Mouse (Mus musculus) midbrain, embryonic 11.5 days (tissue): Measurements from ENCODE around the gene Natd1. TPM values are rescaled to one million over a fixed set of nuclear protein-coding genes. Genes with fewer than 3 reads are reported as not detected.

Source experiments
- ATAC-seq: fragments of 200-750 bp; cut with Nextera tagmentation; 2 replicates; pipeline ENCODE4 v1.8.0; 2017; ENCODE audit warnings: moderate TSS enrichment, moderate library complexity; ENCODE audit not compliant: low FRiP score
- DNase-seq: peaks from one replicate; pipeline ENCODE4 v3.0.0; 2015; ENCODE audit warnings: low spot score; ENCODE audit errors: missing footprints
- H3K27ac ChIP-seq: fragments of 300-500 bp; sonication (generic); 2 replicates; pipeline ENCODE4 v1.5.1; 2014; ENCODE audit warnings: low read depth, low read length
- H3K27me3 ChIP-seq: fragments of 300-500 bp; sonication (generic); 2 replicates; pipeline ENCODE4 v1.6.1; 2014; ENCODE audit warnings: mild to moderate bottlenecking, low read length, moderate library complexity, mixed read lengths; ENCODE audit not compliant: control insufficient read depth, insufficient read depth
- H3K36me3 ChIP-seq: fragments of 300-500 bp; sonication (generic); 2 replicates; pipeline ENCODE4 v1.6.1; 2014; ENCODE audit warnings: mild to moderate bottlenecking, low read length, moderate library complexity, mixed read lengths; ENCODE audit not compliant: control insufficient read depth, insufficient read depth
- H3K4me1 ChIP-seq: fragments of 300-500 bp; sonication (generic); 2 replicates; pipeline ENCODE4 v1.6.1; 2014; ENCODE audit warnings: low read length; ENCODE audit not compliant: control insufficient read depth, insufficient read depth
- H3K4me2 ChIP-seq: fragments of 300-500 bp; sonication (generic); 2 replicates; pipeline ENCODE4 v1.6.1; 2014; ENCODE audit warnings: mild to moderate bottlenecking, moderate library complexity
- H3K4me3 ChIP-seq: fragments of 300-500 bp; sonication (generic); 2 replicates; pipeline ENCODE4 v1.5.1; 2014; ENCODE audit warnings: low read depth, low read length
- H3K9ac ChIP-seq: fragments of 300-500 bp; sonication (generic); 2 replicates; pipeline ENCODE4 v1.6.1; 2014; ENCODE audit warnings: low read length
- H3K9me3 ChIP-seq: fragments of 300-500 bp; sonication (generic); 2 replicates; pipeline ENCODE4 v1.6.1; 2016; ENCODE audit warnings: low read length; ENCODE audit not compliant: control insufficient read depth
- WGBS: fragments of 180-500 bp; shearing (Covaris S2); extraction: QIAGEN DNeasy Blood & Tissue Kit; methylation state at CpG from one replicate; pipeline ENCODE4 v1.1.7; 2014; 5-methylcytosine and 5-hydroxymethylcytosine counted together
- polyA plus RNA-seq: library from polyadenylated mRNA; unstranded; fragments of >200 nt; fragmentation: Nextera tagmentation; extraction: Ambion mirVana; gene quantifications from 2 replicates; pipeline ENCODE4 v1.2.1, GENCODE M21; 2014

The Natd1 gene
- polyA plus RNA-seq: 18.3 and 24.3 TPM in 2 replicates

- Histone ChIP-seq H3K4me1 (peaks cover 7% of the 10 kb centered on the region; the same call in 1 of the 2 replicates), H3K27me3 (no peaks in the 10 kb centered on the region), H3K4me3 (peak within 1 kb of the TSS; percentile 92), H3K36me3 (no peaks in the 10 kb centered on the region), H3K4me2 (peak within 1 kb of the TSS; percentile 69), H3K27ac (peak within 1 kb of the TSS; percentile 56), H3K9ac (peak within 1 kb of the TSS; percentile 85), H3K9me3 (no peaks in the 10 kb centered on the region)
- no peak for ATAC-seq
- WGBS: 38% methylated on average over 7 of the region's 7 CpGs
- peak; percentile 81 for DNase-seq
Measured at GRCm38 (mm10) chr11:60914491-60914890, at the start of gene Natd1. Gene Natd1 (minus strand): TSS chr11:60914750.

DNA sequence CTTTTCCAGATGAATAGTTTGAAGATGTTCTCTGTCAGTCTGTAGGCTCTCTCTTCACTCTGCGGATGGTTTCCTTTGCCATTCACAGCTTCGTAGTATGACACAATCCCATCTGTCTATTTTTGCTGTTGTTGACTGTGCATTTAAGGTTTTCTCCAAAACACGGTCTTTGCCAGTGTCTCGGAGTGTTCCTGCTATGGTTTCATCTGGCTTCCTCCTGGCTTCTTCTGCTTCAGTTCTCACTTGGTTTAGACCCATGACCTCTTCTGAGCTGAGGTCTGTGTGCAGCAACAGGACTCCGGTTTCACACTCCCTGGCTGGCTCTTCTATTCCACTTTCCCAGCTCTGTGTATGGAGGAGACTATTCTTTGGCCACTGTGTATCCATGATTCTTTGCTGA, 48.2 kb upstream of the Natd1 start:
- no peak for ATAC-seq
- Histone ChIP-seq H3K4me1 (no peaks in the 10 kb centered on the region), H3K36me3 (no peaks in the 10 kb centered on the region), H3K27ac (no peak overlapping the region), H3K9me3 (no peaks in the 10 kb centered on the region), H3K9ac (no peak overlapping the region), H3K27me3 (no peaks in the 10 kb centered on the region), H3K4me3 (no peak overlapping the region), H3K4me2 (no peak overlapping the region)
- DNase-seq: peak; percentile 41
- 86% methylated on average over 5 of the region's 5 CpGs for WGBS

DNA sequence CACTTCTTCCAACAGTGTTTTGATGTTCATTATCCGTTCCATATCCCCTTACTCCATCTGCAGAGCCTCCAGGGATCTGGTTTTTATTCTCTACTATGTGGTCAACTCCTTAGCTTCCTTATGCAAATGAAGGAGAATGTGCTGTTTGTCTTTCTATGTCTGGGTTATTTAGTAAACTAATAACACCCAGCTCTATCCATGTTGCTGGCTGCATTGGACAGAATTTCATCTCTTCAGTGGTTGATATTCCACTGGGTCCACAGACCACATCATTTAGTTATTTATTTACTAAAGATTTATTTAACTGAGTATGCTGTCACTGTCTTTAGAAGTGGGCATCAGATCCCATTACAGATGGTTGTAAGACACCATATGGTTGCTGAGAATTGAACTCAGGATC, 46.6 kb upstream of the Natd1 start:
- Histone ChIP-seq H3K27me3 (no peaks in the 10 kb centered on the region), H3K4me3 (no peak overlapping the region), H3K9me3 (no peaks in the 10 kb centered on the region), H3K36me3 (no peaks in the 10 kb centered on the region), H3K27ac (no peak overlapping the region), H3K9ac (no peak overlapping the region), H3K4me2 (no peak overlapping the region), H3K4me1 (no peaks in the 10 kb centered on the region)
- ATAC-seq: no peak
- WGBS: 77% methylated on average over 1 of the region's 1 CpGs
- DNase-seq: peak; percentile 71

DNA sequence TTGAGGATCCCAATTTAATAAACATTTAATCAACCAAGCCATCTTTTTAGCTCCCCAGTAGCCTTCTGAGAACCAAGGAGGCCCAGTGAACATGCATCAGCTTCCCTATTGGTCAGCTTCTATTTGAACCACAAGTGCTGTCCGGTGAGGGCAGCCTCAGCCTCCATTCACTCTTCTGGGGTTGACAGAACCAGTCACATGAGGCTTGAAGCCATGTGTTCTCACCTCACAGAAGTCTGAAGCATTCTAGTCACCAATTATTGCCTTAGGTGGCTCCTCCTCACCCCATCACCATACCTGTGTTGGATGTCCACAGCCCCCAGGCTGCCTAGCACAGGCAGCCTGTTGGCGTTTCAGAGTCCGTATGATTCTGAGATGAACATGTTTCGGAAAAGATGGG, 44.4 kb upstream of the Natd1 start:
- Histone ChIP-seq H3K4me2 (no peak overlapping the region), H3K4me3 (no peak overlapping the region), H3K9me3 (no peaks in the 10 kb centered on the region), H3K27me3 (no peaks in the 10 kb centered on the region), H3K36me3 (no peaks in the 10 kb centered on the region), H3K27ac (no peak overlapping the region), H3K4me1 (no peaks in the 10 kb centered on the region), H3K9ac (no peak overlapping the region)
- DNase-seq (peak; percentile 51), ATAC-seq (no peak)
- WGBS: 87% methylated on average over 4 of the region's 4 CpGs

- no peak overlapping the region for H3K27ac ChIP-seq
- DNase-seq (peak; percentile 57), ATAC-seq (no peak)
- H3K9ac ChIP-seq: no peak overlapping the region
- H3K4me1 ChIP-seq: no peaks in the 10 kb centered on the region
- 77% methylated on average over 9 of the region's 9 CpGs for WGBS
- no peak overlapping the region for H3K4me2 ChIP-seq
- no peaks in the 10 kb centered on the region for H3K9me3 ChIP-seq
- H3K36me3 ChIP-seq: no peaks in the 10 kb centered on the region
- no peak overlapping the region for H3K4me3 ChIP-seq
- no peaks in the 10 kb centered on the region for H3K27me3 ChIP-seq
Measured at GRCm38 (mm10) chr11:60955621-60956383, 41.3 kb upstream of the Natd1 start.

- DNase-seq: peak; percentile 54
- no peak for ATAC-seq
- Histone ChIP-seq H3K36me3 (no peaks in the 10 kb centered on the region), H3K4me1 (no peaks in the 10 kb centered on the region), H3K27me3 (no peaks in the 10 kb centered on the region), H3K9ac (no peak overlapping the region), H3K9me3 (no peaks in the 10 kb centered on the region), H3K4me3 (no peak overlapping the region), H3K27ac (no peak overlapping the region), H3K4me2 (no peak overlapping the region)
- 82% methylated on average over 10 of the region's 10 CpGs for WGBS
Measured at GRCm38 (mm10) chr11:60954255-60955104, 39.9 kb upstream of the Natd1 start.

DNA sequence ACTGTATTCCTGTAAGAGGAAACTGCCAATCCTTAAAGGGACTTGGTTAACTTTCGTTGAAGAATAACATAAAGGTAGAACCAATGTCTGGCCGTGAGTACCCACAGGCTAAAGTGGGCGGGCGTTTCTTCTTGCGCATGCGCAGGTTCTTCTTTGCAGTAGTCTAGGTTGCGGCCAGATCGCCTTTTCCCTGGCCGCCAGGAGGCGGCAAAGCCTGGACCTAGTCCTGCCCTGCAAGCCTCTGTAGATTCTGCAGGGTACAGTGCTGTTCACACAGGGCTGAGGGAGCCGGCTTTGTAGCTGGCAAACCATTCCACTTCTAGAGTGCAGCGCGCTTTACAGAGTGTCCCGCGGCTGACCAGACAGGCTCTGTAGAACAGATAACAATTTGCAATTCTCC, 39.3 kb upstream of the Natd1 start:
- no peaks in the 10 kb centered on the region for H3K9me3 ChIP-seq
- H3K4me3 ChIP-seq: no peak overlapping the region
- H3K27me3 ChIP-seq: no peaks in the 10 kb centered on the region
- H3K27ac ChIP-seq: no peak overlapping the region
- 6% methylated on average over 15 of the region's 15 CpGs for WGBS
- H3K4me1 ChIP-seq: no peaks in the 10 kb centered on the region
- ATAC-seq (peak; percentile 93), DNase-seq (peak; percentile 98)
- H3K36me3 ChIP-seq: no peaks in the 10 kb centered on the region
- H3K9ac ChIP-seq: no peak overlapping the region
- H3K4me2 ChIP-seq: no peak overlapping the region; the same call in 1 of the 2 replicates

GRCm38 (mm10) chr11:60952986-60953385, 38.4 kb upstream of the Natd1 start:
- 96% methylated on average over 6 of the region's 6 CpGs for WGBS
- Histone ChIP-seq H3K36me3 (no peaks in the 10 kb centered on the region), H3K9me3 (no peaks in the 10 kb centered on the region), H3K27ac (no peak overlapping the region), H3K27me3 (no peaks in the 10 kb centered on the region), H3K4me2 (no peak overlapping the region), H3K4me3 (no peak overlapping the region), H3K9ac (no peak overlapping the region), H3K4me1 (no peaks in the 10 kb centered on the region)
- no peak for ATAC-seq
- DNase-seq: peak; percentile 59

DNA sequence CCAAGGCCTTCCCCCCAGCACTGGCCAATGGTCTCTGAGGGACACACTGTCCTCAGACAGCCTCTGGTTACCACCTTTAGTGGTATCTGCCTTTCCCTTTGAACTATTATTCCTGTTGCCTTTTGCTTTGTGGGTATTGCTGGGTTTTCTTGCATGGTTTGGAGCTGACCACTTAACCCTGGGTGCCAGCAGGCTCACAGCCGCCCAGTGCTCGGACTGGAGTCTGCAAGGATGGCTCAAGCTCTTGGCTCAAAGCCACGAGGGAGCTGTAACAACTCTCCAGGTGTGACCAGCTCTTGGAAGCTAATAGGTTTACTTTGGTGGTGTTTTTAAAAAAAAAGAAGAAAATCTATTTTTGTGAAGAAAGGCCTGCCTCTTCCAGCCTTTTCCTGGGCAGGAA, 37.8 kb upstream of the Natd1 start:
- Histone ChIP-seq H3K36me3 (no peaks in the 10 kb centered on the region), H3K4me2 (no peak overlapping the region)
- 94% methylated on average over 3 of the region's 3 CpGs for WGBS

More for the DNA sequence above, 37.8 kb upstream of the Natd1 start:
- Histone ChIP-seq H3K9ac (no peak overlapping the region), H3K4me1 (no peaks in the 10 kb centered on the region), H3K4me3 (no peak overlapping the region), H3K27me3 (no peaks in the 10 kb centered on the region), H3K9me3 (no peaks in the 10 kb centered on the region), H3K27ac (no peak overlapping the region)
- ATAC-seq: no peak
- no peak for DNase-seq
